Mouse (Mus musculus): ENCODE results near the gene Crlf1. TPM values are rescaled to one million over a fixed set of nuclear protein-coding genes. Genes with fewer than 3 reads are reported as not detected.

Crlf1 gene
- polyA plus RNA-seq, 1 experiment: 2.1 TPM

DNA sequence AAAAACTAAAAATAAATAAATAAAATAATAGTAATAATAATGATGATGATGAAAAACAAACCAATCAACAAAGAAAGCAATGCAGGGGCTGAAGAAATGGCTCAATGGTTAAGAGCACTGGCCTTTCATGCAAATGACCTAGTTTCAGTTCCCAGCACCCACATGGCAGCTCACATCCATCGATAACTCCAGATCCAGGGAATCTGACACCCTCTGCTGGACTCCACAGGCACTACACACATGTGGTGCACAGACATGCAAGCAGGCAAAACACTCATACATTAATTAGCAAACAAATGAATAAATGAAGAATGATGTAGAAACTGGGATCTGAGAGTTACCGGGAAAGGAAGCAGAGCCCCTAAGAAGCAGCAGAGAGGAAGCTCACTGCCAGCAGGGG lies 33.3 kb upstream of the Crlf1 start:
- H3K4me1 ChIP-seq (ENCODE audit: control insufficient read depth, insufficient read depth, low read length): peaks cover 20% of the 10 kb centered on the region
- H3K4me3 ChIP-seq (ENCODE audit: insufficient read depth, low read length): no peak overlapping the region
- H3K27ac ChIP-seq (ENCODE audit: insufficient read depth, low read length): no peak overlapping the region
- no peak for TF ChIP-seq CTCF (IDR thresholded peaks at IDR 0.05; ENCODE audit: extremely low read depth, insufficient read depth, low read length)
- no peak for TF ChIP-seq POLR2A (IDR thresholded peaks at IDR 0.05; ENCODE audit: extremely low read depth, insufficient read depth, low read length)

DNA sequence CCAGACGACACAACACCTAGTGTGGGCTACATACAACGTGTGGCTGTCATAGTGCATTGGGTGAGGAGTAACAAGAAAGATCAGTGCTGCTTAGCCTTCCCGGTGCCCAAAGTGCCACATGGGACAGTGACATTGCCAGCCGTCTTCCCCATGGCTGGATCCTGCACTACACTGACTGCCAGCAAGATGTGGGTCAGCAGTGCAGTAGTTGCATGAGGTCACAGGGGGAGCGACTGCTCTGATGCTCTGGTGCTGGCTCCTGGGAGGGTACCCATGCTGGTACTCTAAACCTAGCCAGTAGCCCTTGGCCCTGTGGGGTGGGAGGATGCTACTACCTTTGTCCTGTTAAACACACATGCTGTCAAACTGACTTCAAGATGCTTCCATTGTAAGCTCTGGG lies 32.8 kb upstream of the Crlf1 start:
- no peak overlapping the region for H3K27ac ChIP-seq (ENCODE audit: insufficient read depth, low read length)
- peaks cover 19% of the 10 kb centered on the region for H3K4me1 ChIP-seq (ENCODE audit: control insufficient read depth, insufficient read depth, low read length)
- no peak overlapping the region for H3K4me3 ChIP-seq (ENCODE audit: insufficient read depth, low read length)
- TF ChIP-seq POLR2A (IDR thresholded peaks at IDR 0.05; ENCODE audit: extremely low read depth, insufficient read depth, low read length): no peak
- TF ChIP-seq CTCF (IDR thresholded peaks at IDR 0.05; ENCODE audit: extremely low read depth, insufficient read depth, low read length): no peak

DNA sequence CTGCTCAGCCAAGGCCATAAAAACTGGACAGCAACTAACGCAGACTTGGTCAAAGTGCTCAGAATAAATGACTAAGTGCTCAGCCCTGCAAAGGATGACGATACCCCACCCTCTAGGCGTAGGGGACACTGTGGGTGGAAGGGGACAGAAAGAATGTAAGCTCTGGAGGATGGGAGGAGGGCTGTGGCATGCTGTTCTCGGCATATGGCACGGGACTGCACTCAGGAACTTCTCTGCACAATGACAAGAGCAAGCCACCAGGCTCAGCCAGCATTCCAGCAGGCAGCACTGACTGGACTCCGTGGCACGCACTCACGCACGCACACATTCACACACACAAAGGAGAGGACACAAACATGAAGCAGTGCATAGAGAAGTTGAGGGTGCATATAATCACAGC lies 32.4 kb upstream of the Crlf1 start:
- Histone ChIP-seq H3K4me3 (ENCODE audit: insufficient read depth, low read length) (no peak overlapping the region), H3K27ac (ENCODE audit: insufficient read depth, low read length) (no peak overlapping the region), H3K4me1 (ENCODE audit: control insufficient read depth, insufficient read depth, low read length) (peaks cover 19% of the 10 kb centered on the region)
- TF ChIP-seq POLR2A (IDR thresholded peaks at IDR 0.05; ENCODE audit: extremely low read depth, insufficient read depth, low read length): no peak

DNA sequence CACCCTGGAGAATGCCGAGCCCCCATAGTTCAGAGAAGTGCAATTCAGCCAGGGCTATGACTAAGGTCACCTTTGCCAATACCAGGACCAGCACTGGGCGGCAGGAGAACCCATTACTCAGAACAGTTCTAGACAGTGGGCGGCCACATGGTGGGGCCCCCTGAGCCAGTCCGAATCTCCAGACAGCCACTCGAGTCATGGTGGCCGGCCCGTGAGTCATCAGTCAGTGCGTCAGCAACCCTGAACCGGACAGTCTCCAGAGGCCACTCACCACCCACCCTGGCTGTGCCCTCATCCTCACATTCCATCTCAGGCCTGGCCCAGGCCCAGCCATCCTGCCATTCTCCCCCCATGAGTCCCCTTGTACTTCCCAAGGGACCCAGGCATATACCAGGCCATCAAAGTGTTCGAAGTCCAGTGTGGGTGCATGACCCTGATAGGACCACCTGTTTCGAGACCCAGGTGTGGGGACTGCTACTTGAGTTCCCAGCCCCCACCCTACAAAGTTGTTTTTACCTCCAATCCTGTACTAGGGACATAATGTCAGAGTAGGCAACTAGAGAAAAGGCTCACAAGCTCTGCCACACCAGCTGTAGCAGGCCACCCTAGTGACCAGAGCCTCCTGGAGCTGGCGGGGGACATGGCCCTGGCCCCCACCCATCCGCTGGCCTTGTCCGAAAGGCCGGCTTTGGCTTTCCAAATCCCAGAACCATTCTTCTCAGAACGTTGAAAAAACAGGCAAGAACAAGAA lies 31.0 kb upstream of the Crlf1 start:
- H3K4me1 ChIP-seq (ENCODE audit: control insufficient read depth, insufficient read depth, low read length): peaks cover 19% of the 10 kb centered on the region
- TF ChIP-seq CTCF (IDR thresholded peaks at IDR 0.05; ENCODE audit: extremely low read depth, insufficient read depth, low read length) (no peak), POLR2A (IDR thresholded peaks at IDR 0.05; ENCODE audit: extremely low read depth, insufficient read depth, low read length) (no peak)
- H3K27ac ChIP-seq (ENCODE audit: insufficient read depth, low read length): 0 out of 2 replicates have a peak overlapping the region, but pooled peaks have one; percentile 38
- H3K4me3 ChIP-seq (ENCODE audit: insufficient read depth, low read length): no peak overlapping the region

DNA sequence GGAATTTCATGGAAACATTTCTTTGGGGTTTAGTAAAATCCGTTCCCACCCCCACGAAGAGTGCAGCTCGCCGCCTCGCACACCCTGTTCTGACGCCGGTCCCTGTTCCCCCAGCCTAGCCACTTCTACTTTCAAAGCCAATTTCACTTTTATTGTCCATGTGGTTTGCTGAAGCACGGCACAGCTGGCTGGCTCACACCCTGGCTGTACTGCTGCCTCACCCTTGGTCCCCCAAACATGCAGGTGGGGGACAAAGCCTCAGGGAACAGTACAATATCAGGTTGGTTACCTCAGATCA lies 30.5 kb upstream of the Crlf1 start:
- peak overlapping the region; percentile 7; the same call in 1 of the 2 replicates for H3K27ac ChIP-seq (ENCODE audit: insufficient read depth, low read length)
- TF ChIP-seq POLR2A (IDR thresholded peaks at IDR 0.05; ENCODE audit: extremely low read depth, insufficient read depth, low read length) (no peak), CTCF (IDR thresholded peaks at IDR 0.05; ENCODE audit: extremely low read depth, insufficient read depth, low read length) (no peak)
- no peak overlapping the region for H3K4me3 ChIP-seq (ENCODE audit: insufficient read depth, low read length)
- H3K4me1 ChIP-seq (ENCODE audit: control insufficient read depth, insufficient read depth, low read length): peaks cover 19% of the 10 kb centered on the region

DNA sequence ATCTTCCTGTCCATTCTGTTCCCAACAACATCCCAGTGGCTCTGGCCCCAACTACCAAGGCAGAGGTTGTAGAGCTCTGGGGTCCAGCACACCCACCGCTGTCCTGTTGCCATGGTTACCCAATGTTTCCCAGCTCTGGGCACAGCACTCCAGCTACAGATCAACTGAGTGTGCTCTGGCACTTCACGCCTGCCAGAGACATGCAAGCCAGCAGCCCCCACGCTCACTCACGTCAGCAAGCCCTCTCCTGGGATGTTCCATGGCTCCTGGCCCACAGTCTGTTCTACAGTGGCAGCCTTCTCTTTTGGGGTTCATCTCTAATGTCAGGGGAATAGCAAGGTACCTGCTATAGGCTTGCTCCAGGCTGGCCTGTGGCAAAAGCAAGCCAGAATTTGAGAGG lies 29.7 kb upstream of the Crlf1 start:
- no peak for TF ChIP-seq CTCF (IDR thresholded peaks at IDR 0.05; ENCODE audit: extremely low read depth, insufficient read depth, low read length)
- TF ChIP-seq POLR2A (IDR thresholded peaks at IDR 0.05; ENCODE audit: extremely low read depth, insufficient read depth, low read length): no peak
- Histone ChIP-seq H3K4me1 (ENCODE audit: control insufficient read depth, insufficient read depth, low read length) (peaks cover 19% of the 10 kb centered on the region), H3K4me3 (ENCODE audit: insufficient read depth, low read length) (no peak overlapping the region), H3K27ac (ENCODE audit: insufficient read depth, low read length) (peak overlapping the region; percentile 51; the same call in 1 of the 2 replicates)

DNA sequence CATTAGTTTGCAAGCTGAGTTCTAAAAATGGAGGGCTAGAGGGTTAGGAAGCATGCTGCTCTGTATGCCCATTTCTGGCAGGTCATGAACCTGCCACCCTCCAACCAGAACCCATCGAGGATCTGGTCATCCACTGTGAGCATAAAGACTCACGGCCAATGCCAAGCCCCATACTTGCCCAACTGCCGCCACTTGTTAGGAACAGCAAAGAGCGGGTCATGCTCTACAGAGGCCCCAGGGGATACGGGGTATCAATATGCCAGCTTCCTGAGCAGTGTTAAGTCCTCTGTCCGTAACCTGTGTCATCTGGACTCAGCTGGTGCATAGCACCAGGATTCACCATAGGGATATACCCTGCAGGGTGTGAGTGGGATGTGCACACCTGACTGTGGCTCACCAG lies 28.8 kb upstream of the Crlf1 start:
- Histone ChIP-seq H3K4me1 (ENCODE audit: control insufficient read depth, insufficient read depth, low read length) (peaks cover 19% of the 10 kb centered on the region), H3K27ac (ENCODE audit: insufficient read depth, low read length) (0 out of 2 replicates have a peak overlapping the region, but pooled peaks have one; percentile 51), H3K4me3 (ENCODE audit: insufficient read depth, low read length) (no peak overlapping the region)
- TF ChIP-seq CTCF (IDR thresholded peaks at IDR 0.05; ENCODE audit: extremely low read depth, insufficient read depth, low read length) (no peak), POLR2A (IDR thresholded peaks at IDR 0.05; ENCODE audit: extremely low read depth, insufficient read depth, low read length) (no peak)

DNA sequence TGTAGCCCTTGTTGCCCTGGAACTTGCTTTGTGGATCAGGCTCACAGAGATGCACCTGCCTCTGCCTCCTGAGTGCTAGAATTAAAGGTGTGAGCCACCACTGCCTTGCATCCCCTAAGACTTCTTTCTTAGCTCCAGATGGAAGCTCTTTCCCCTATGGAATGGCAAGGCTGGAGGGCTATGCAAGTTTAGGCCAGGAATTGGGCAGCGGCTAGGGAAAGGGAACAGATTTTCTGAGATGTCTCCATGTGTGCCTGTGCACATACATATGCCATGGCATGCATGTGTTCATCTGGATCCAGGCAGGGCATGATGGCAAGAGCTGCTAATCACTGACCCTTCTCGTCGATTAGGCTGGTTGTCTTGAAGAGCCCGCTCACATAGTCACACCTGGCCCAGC lies 27.3 kb upstream of the Crlf1 start:
- TF ChIP-seq POLR2A (IDR thresholded peaks at IDR 0.05; ENCODE audit: extremely low read depth, insufficient read depth, low read length) (no peak), CTCF (IDR thresholded peaks at IDR 0.05; ENCODE audit: extremely low read depth, insufficient read depth, low read length) (no peak)
- no peak overlapping the region for H3K27ac ChIP-seq (ENCODE audit: insufficient read depth, low read length)
- H3K4me3 ChIP-seq (ENCODE audit: insufficient read depth, low read length): no peak overlapping the region
- H3K4me1 ChIP-seq (ENCODE audit: control insufficient read depth, insufficient read depth, low read length): peaks cover 26% of the 10 kb centered on the region

DNA sequence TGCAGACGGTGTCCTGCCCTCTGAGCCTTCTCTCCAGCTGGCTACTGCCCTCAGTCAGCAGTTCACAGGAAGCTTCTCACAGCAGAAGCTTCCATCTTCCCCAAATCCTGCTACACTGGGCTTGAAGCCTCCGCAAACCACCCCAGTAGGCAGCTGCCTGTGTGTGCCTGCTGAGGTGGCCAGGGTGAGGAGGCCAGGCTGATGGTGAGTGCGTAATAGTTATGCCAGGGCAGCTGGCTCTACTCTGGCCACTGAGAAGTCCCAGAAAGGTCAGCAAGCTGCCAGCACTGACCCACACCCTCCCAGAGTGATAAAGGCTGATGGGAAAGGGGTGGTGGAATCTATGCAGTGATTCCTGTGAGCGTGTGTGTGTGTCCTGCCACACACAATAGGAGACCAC lies 26.7 kb upstream of the Crlf1 start:
- TF ChIP-seq CTCF (IDR thresholded peaks at IDR 0.05; ENCODE audit: extremely low read depth, insufficient read depth, low read length) (no peak), POLR2A (IDR thresholded peaks at IDR 0.05; ENCODE audit: extremely low read depth, insufficient read depth, low read length) (no peak)
- no peak overlapping the region for H3K4me3 ChIP-seq (ENCODE audit: insufficient read depth, low read length)
- H3K4me1 ChIP-seq (ENCODE audit: control insufficient read depth, insufficient read depth, low read length): peaks cover 26% of the 10 kb centered on the region
- H3K27ac ChIP-seq (ENCODE audit: insufficient read depth, low read length): no peak overlapping the region

DNA sequence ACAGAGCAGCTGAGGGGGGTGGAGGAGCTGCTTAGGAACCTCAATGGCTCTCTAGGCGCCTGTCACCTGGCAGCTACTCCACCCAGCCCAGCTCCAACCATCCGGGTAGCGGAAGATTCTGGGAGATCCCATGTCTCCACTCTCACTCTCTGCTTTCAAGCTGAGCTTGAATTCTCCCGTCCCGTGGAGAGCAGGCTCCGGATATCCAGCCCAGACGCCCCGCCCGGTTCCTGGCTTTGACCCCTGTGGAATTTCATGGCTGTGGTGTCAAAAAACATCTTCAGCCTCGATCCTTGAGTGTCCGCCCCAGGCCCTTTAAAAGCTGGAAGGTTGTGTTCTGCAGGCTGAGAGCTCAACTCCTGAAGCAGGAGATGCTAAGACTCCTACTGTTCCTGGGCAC lies 26.2 kb upstream of the Crlf1 start:
- no peak overlapping the region for H3K4me3 ChIP-seq (ENCODE audit: insufficient read depth, low read length)
- TF ChIP-seq CTCF (IDR thresholded peaks at IDR 0.05; ENCODE audit: extremely low read depth, insufficient read depth, low read length) (no peak), POLR2A (IDR thresholded peaks at IDR 0.05; ENCODE audit: extremely low read depth, insufficient read depth, low read length) (no peak)
- H3K27ac ChIP-seq (ENCODE audit: insufficient read depth, low read length): no peak overlapping the region
- H3K4me1 ChIP-seq (ENCODE audit: control insufficient read depth, insufficient read depth, low read length): peaks cover 26% of the 10 kb centered on the region
